Mouse (Mus musculus): ENCODE data around the gene Abcb9.

The Abcb9 gene

GRCm38 (mm10) chr5:124093852-124094604 is 1.6 kb downstream of the Abcb9 start:
- no peak for DNase-seq (ENCODE audit: low read depth in 1 of 2, low spot score in 2 of 2)

- no peak for DNase-seq (ENCODE audit: low read depth in 1 of 2, low spot score in 2 of 2)
Observed at GRCm38 (mm10) chr5:124093120-124093794, 2.3 kb downstream of the Abcb9 start.

DNA sequence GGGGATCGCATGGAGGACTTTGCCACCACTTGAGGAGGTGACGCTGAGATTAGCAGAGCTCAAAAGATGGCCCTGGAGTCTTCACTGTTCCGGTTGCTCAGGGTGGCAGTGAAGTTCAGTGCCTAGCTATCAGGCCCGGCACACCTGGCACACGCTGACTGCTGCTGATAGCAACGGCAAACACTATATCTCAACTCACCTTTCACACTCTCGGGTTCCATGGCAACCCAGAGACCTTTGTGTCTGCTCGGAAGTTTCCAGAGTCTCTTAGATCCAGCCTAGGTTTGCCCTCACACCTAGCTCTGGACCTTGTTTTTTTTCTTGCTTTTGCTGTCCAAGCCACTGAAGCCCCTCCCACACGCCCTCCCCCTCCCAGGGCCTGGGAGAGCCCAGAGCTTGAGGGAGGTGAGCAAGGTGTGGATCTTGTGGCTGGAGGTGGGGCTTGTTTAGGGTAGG is 3.6 kb downstream of the Abcb9 start:
- DNase-seq (ENCODE audit: low read depth in 1 of 2, low spot score in 2 of 2), result no peak

- no peak for DNase-seq (ENCODE audit: low read depth in 1 of 2, low spot score in 2 of 2)
Observed at GRCm38 (mm10) chr5:124089868-124090267, 5.7 kb downstream of the Abcb9 start.

DNA sequence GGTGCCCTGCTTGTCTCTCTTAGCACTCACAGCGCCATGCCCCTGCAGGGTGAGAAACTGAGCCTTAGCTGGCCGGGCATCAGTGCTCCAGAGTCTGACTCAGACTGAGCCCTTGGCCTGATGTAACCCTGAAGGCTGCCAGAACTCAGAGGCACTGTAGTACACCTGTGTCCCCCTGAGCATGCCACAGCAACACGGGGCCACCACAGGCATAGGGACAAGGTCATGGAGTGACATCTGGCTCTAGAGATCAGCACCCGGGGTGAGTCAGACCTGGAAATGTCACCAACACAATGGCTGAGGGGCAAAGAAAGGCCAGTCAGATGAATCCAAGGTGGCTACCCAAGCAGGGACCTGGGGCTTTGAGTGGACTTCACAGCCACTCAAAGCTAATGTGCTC is 8.7 kb downstream of the Abcb9 start:
- DNase-seq (ENCODE audit: low read depth in 1 of 2, low spot score in 2 of 2), result no peak

DNA sequence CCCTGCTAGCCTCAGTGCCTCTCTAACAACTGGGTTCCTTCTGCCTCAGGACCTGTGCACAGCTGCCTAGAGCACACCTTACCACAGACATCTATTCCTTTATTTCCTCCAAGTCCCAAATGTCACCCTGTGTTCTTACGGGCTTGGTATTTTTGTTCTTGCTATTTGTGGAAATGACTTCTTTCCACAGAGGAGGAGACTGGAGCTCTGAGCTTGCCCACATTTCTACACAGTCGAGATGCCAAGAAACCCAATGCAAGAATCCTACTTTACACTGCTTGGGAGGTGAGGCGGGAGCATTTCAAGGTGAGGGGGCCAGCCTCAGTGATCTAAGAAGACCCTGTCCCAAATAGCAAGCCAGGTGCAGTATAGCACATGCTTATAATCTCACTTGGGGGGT is 10.1 kb downstream of the Abcb9 start:
- DNase-seq (ENCODE audit: low read depth in 1 of 2, low spot score in 2 of 2), result no peak

DNA sequence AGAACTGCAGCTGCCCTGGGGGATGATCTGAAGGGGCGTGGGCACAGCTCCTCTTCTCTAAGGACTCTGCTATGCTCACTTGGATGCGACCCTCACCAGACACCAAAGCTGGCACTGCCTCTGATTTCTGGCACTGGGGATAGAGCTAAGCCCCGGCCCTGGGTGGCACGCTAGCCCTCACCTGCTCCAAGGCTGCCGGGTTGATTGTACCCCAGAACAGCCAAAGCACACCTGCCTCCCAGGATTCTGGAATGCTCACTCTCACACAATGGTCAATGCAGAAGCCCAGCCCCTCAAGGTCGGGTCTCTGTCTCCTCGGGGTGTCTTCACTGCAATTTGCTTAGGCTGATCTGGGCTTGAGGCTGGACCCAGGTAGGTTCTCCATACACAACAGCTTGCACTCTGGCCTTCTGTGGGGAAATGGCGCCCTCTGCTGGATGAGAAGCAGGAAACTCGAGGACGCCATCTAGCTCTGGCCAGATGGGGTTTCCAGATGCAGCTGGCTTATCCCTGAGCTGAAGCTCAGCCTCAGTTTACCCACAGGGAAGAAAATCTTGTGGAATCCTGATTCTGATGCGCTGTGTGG is 10.9 kb downstream of the Abcb9 start:
- DNase-seq (ENCODE audit: low read depth in 1 of 2, low spot score in 2 of 2), result peak in 1 of 2 experiments; percentile 67

- no peak for DNase-seq (ENCODE audit: low read depth in 1 of 2, low spot score in 2 of 2)
Observed at GRCm38 (mm10) chr5:124083850-124084587, 11.6 kb downstream of the Abcb9 start.

DNA sequence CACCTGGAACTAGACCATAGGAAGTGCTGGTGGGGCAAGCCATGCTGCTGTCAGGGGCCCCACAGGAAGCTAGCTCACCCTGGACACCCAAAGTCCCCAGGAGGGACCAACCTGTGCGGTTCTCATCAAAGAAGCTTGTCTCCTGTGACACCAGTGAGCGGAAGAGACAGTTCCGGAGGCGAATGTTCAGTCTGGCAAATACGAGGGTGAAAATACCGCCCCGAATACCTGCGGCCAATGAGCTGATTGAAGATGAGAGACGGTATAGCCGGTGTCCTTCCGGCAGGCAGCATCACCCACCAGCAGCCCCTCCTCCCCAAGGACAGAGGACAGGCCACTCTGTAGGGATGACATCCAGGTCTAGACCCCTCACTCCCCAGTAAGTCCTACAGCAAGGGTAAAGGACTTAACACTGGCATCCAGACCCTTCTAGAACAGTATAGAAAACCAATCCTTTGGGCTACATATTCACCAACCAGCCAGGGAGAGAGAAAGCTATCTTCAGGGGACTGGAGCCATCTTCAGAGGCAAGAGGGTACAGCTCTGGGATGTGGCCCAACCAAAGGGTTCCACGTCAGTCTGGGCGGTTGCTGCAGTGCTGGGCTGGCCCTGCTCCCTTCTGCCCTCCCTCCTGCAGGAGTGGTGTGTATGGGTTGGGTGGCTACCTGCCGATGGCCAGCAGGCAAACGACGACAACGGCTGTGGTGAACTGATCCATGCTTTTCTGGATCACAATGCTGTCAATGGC is 12.5 kb downstream of the Abcb9 start:
- no peak for DNase-seq (ENCODE audit: low read depth in 1 of 2, low spot score in 2 of 2)

- no peak for DNase-seq (ENCODE audit: low read depth in 1 of 2, low spot score in 2 of 2)
Observed at GRCm38 (mm10) chr5:124082447-124082846, 13.2 kb downstream of the Abcb9 start.

DNA sequence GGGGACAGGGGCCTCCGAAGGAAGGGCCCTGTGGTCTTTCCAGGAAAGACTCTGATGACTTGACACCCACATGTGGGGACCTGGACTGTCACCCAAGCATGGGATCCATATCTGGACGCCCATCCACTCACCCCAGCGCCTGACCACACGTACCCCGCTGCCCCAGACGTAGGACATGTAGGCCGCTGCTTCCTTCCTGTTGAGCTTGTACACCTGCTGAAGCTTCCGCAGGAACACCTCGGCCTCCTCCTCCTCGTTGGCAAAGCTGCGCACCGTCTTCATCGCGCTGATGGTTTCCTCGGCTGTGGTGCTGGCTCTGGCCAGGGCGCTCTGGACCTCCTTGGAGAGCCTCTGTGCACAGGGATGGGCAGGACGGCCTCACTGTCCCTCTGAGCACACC is 15.7 kb downstream of the Abcb9 start:
- no peak for DNase-seq (ENCODE audit: low read depth in 1 of 2, low spot score in 2 of 2)

DNA sequence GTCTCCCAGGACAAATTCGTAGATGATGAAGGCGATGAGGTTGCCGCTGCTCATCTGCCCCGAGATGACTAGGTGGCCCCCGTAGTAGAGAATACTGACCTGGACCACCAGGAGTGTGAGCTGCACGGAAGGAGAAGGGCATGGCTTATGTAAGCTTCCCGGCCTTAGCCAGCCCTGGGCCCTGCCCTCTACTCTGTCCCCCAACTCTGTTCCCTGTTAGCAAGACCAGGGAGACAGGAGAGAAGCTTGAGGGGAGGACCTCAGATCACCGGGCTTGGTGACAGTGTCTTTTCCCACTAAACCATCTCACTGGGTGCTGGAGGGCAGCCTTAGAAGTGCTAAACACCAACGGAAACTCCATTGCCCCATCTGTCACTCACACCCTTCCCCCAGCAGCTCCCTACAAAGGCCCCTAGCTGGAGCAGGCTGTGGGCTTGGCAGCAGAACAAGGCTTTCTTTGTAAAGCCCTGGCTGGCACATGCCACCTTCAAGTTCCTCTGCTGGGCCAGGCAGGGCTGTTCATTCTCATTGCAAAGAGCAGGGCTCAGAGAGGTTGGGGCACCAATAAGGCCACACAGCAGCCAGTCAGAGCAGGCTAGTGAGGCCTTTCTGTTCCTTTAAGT is 16.7 kb downstream of the Abcb9 start:
- no peak for DNase-seq (ENCODE audit: low read depth in 1 of 2, low spot score in 2 of 2)

- no peak for DNase-seq (ENCODE audit: low read depth in 1 of 2, low spot score in 2 of 2)
Observed at GRCm38 (mm10) chr5:124077856-124078460, 17.6 kb downstream of the Abcb9 start.

- DNase-seq (ENCODE audit: low read depth in 1 of 2, low spot score in 2 of 2), result no peak
Observed at GRCm38 (mm10) chr5:124077241-124077640, 18.4 kb downstream of the Abcb9 start.

DNA sequence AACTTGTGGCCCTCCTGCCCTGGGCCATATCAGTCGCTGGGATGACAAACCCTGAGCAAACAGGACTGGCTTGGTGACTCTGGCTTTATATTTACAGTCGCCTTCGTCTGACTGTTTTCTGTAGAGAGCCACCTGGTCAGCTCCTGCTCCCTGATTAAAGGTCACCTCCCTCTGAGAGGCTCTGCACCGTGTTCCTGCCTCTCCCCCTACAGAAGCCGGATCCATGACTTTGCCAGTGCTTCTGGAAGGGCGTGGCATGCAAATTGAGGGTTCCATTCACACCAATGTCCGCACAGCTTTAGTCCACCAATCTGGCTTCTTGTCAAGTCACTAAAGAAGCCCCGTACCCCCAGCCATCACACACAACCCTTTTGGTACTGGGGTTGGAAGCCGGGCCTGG is 19.0 kb downstream of the Abcb9 start:
- no peak for DNase-seq (ENCODE audit: low read depth in 1 of 2, low spot score in 2 of 2)

- DNase-seq (ENCODE audit: low read depth in 1 of 2, low spot score in 2 of 2), result no peak
Observed at GRCm38 (mm10) chr5:124075716-124076115, 19.9 kb downstream of the Abcb9 start.

DNA sequence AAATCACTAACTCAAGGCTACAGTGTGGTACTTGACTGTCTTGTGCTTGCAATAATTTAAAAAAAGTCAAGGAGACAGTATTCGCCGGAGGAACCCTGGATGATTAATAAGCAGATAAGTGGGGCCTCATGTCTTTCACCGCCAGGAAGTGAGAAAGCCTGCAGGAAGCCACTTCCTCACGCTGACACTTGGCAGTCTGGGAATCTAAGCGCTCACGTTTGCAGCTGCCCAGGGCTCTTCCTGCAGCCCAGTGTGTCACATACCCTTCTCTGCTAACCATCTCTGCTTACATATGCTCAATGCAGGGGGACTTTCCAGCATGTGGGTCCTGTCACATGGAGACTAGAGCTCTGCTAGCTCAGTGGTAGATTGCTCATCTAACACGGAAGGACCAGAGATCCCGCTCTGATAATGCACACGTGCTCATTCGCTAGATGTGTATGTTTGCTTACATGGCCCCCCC is 20.7 kb downstream of the Abcb9 start:
- DNase-seq (ENCODE audit: low read depth in 1 of 2, low spot score in 2 of 2), result peak in 1 of 2 experiments; percentile 24

DNA sequence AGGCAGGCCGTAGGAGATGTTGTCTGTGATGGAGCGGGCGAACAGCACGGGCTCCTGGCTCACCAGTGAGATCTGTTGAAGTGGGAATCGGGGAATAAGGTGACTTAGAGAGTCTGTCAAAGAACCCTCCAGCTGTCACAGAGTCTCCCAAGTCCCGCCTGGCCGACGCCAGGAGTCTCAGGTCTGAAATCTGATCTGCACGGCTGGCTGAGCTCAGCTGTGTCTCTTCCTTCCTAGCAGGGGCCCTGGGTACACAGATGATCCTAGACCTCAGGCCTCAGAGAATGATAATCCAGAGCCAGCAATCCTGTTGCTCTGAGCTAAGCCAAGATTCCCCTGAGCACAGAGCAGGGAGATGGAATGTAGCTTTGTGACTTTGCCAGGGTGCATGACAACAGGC is 21.9 kb downstream of the Abcb9 start:
- no peak for DNase-seq (ENCODE audit: low read depth in 1 of 2, low spot score in 2 of 2)

- DNase-seq (ENCODE audit: low read depth in 1 of 2, low spot score in 2 of 2), result no peak
Observed at GRCm38 (mm10) chr5:124069657-124070056, 25.9 kb downstream of the Abcb9 start.
